Mouse (Mus musculus) liver, adult (tissue): Measurements from ENCODE around the gene Tbc1d1.

Experiments
- GATA4 ChIP-seq: IDR thresholded peaks from 2 replicates; pipeline ENCODE4 v1.6.1; 2014; ENCODE audit warnings: mild to moderate bottlenecking, low read length; ENCODE audit not compliant: insufficient replicate concordance

Gene Tbc1d1

DNA sequence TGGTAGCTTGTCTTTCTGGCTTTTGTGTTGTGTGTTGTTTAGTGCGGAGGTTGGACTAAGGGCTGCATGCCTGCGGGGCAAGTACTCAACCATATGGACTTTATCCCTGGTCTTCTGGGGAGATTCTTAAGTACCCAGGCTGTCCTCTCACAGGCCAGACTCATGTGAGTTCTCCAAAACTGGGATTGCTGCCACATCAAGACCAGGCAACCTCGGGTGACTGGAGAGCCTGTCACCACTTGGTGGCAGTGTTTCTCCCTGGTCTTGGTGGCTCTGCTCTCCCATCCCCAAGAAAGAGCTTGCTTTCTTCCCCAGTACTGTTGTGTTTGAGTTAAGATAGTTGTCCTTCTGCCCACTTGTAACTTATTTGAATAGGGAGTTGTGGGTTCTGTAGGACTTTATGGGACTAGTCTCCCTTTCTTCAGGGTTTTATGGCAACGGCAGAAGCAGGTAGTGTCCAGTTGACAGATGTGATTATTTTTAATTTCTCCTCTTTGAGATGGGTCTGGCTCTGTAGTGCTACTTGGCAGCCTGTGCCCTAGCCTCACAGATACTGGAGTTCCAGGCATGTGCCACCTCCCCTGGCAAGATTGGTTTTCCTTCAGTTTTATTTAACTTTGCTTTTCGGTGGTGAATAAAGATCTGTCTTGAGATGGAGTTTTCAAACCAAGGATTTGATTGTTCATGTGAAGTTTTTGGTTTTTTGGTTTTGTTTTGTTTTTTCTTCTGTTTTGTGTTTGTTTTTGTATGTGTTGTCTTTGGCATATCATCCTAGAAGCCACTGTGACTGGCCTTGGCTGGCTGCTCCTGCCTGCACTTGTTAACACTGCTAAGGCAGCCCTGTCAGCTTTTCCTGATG is 133.3 kb downstream of the Tbc1d1 start:
- TF ChIP-seq GATA4 = no peak

- TF ChIP-seq GATA4 = no peak
These were observed 133.9 kb downstream of the Tbc1d1 start for GRCm38 (mm10) chr5:64290061-64290345.

GRCm38 (mm10) chr5:64291657-64292056 is 135.6 kb downstream of the Tbc1d1 start:
- TF ChIP-seq GATA4 = no peak

- no peak for TF ChIP-seq GATA4
These were observed 139.5 kb downstream of the Tbc1d1 start for GRCm38 (mm10) chr5:64295621-64296020.

- no peak for TF ChIP-seq GATA4
These were observed 140.2 kb downstream of the Tbc1d1 start for GRCm38 (mm10) chr5:64296328-64296727.

- TF ChIP-seq GATA4 = no peak
These were observed 141.0 kb downstream of the Tbc1d1 start for GRCm38 (mm10) chr5:64297100-64297499.

GRCm38 (mm10) chr5:64298331-64299036 is 142.4 kb downstream of the Tbc1d1 start:
- peak; percentile 90; the same call in 1 of the 2 replicates for TF ChIP-seq GATA4

GRCm38 (mm10) chr5:64299508-64300324 is 143.6 kb downstream of the Tbc1d1 start:
- no peak for TF ChIP-seq GATA4

DNA sequence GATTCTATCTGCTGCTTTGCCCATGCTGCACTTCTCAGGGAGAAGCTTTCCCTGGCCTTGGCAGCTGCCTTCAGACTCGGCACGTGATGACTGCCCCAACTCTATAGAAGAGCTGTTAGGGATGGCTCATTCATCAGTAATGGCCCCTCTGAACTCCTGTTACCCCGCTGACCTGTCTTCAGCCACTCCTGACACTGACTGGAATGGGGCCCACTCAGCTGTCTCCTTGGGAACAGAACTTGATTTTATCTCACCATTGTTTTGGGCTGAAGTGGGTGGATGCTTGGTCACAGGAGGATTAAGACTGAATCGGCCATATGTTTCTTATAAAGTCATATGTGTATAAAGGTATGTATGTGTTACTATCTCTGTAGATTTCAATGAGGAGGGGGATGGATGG is 145.1 kb downstream of the Tbc1d1 start:
- TF ChIP-seq GATA4 = no peak

DNA sequence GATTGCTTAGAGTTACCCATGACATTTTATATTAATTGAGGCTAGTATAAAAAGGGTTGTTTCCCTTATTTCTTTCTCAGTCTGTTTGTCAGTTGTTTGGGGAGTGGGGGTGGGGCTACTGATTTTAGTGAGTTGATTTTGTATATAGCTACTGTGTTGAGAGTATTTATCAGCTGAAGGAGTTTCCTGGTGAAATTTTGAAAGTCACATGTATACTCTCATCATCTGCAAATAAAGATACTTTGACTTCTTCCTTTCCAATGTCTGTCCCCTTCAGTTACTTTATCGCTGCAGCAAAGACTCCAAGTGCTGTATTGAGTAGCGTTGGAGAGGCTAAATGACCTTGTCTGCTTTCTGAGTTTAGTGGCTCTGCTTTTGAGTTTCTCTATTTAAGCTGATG is 151.2 kb downstream of the Tbc1d1 start:
- TF ChIP-seq GATA4 = no peak

GRCm38 (mm10) chr5:64312295-64312694 is 156.2 kb downstream of the Tbc1d1 start:
- no peak for TF ChIP-seq GATA4

DNA sequence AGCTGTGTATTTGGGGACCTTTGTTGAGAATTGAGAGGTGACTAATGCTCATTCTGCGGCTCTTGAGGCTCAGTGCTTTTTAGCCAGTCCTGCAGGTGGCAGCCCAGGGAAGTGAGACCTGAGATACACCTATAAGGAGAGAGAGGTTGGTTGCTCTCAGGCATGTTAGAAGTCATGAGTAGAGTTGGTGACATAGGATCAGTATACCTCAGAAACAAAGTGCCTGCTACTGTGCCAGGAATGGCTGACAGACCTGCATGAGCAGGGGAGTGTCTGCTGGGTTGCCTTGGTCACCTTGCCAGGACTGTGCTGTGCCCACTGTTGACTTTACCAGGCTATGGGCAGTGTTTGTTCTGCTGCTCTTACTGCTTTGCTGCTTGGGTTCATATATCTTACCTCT is 157.4 kb downstream of the Tbc1d1 start:
- no peak for TF ChIP-seq GATA4

DNA sequence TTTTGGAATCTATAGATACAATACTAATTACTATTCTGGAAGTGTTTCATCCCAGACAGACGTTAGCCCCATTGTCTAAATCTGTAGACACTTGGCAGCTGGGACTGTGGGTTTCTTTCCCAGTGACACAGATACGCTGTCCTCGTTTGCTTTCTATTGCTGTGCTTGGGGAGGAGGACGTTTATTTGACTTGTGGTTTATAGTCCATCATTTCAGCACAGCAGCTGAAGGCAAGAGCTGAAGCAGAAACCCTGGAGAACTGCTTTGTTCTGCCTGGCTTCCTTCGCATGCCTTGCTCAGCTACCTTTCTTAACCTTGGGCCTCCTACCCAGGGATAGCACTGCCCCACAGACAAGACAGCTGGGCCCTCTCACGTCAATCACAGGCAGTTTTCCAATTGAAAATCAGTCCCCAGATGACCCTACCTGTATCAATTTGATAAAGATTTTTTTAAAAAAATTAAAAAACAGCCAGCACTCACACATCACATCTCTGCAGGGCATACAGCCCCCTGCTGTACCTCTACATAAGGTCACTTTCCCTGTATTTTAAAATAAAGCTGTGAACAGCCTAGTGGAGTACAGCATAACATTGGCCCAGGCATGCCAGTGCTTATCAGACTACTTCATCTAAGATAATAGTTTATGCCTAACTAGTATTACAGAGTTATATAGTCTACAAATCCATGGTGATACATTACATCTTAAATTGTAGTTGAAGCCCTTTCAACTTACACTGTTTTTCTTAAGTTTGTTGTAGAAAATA is 158.4 kb downstream of the Tbc1d1 start:
- no peak for TF ChIP-seq GATA4

DNA sequence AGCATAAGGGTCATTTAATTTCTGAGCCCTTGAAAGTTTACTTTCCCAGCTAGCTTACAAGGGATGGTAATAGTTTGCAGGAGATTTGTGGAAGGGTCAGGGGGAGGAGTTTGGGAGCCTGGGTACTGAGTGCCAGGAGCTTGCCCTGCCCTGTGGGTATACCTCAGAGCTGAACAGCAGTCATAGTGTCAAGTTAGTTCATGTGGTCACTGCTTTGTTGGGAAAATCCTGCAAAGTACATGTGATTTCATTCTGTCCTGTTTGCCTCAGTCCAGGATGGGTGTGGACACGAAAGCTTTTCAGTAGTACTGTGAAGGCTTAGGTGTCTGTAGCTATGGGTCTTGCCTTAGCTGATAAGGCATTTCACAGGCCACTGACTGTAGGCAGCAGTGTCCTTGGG is 159.0 kb downstream of the Tbc1d1 start:
- TF ChIP-seq GATA4 = no peak

DNA sequence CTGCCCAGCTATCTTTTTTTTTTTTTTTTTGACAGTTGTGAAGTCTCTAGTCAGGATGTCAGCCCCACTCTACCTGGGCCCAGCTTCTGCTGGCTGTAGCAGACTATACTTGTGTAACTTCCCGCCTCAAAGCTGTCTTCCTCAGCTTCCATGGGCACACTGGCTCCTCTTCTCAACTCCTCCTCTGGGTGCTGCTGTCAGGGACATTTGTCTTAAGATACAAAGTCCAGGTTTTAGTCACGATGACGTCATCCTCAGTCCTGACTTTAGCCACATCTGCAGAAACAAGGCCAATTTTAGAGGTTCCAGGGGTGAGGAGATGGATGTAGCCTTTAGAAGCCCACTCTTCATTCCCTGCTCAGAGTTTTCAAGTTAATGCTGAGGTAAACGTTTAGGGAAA is 167.2 kb downstream of the Tbc1d1 start:
- TF ChIP-seq GATA4 = no peak
